Mouse (Mus musculus) left cerebral cortex, adult 18-20 months (tissue): ENCODE measurements around the gene Smim5. TPM values are rescaled to one million over a fixed set of nuclear protein-coding genes. Genes with fewer than 3 reads are reported as not detected.

Experiments used
- DNase-seq, 2 experiments: peaks; one replicate each; pipeline ENCODE4 v3.0.0; 2021 to 2022; ENCODE audit warnings: low spot score in 2 of 2, mixed read lengths in 1 of 2
- total RNA-seq, 2 experiments: library from RNA; stranded (reverse); gene quantifications; 2 replicates each; pipeline ENCODE4 v1.2.3; 2021

Gene Smim5
- total RNA-seq, 2 experiments from 2014 or later = 0.54 TPM; not detected in 1

DNA sequence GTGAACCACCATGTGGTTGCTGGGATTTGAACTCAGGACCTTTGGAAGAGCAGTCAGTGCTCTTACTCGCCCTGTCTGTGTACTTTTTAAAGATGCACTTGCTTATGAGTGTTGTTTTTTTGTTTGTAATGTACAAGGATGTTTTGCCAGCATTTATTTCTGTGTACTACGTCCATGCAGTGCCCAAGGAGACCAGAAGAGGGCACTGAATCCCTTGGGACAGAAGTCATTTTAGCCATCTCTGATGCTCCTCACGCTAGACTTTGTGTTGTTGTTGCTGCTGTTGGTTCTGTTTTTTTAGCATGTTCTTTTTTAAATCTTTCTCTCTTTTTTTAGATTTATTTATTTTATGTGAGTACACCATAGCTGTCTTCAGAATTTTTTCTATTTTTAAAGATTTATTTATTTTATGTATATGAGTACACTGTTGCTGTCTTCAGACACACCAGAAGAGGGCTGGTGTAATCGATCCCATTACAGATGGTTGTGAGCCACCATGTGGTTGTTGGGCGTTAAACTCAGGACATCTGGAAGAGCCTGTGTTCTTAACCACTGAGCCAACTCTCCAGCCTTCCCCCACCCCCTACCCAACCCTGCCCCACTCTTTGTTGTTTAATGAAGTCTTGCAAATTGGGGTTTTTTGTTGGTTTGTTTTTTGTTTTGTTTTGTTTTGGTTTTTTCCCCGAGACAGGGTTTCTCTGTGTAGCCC is 20.5 kb downstream of the Smim5 start:
- DNase-seq = peak; percentile 45 to 58

DNA sequence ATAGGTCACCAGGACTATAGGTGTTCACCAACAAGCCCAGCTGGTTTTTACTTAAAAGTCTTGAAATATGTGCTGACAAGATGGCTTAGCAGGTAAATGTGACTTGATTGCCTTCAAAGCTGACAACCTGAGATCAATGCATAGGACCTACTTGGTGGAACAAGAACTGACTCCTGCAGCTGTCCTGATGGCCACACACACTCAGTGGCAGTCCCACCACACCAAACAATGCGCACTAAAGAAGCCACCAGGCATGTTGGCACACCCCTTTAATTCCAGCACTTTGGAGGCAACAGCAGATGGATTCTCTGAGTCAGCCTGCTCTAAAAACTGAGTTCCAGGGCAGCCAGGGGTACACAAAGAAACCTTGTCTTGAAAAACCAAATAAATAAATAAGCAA is 22.2 kb downstream of the Smim5 start:
- DNase-seq = no peak

DNA sequence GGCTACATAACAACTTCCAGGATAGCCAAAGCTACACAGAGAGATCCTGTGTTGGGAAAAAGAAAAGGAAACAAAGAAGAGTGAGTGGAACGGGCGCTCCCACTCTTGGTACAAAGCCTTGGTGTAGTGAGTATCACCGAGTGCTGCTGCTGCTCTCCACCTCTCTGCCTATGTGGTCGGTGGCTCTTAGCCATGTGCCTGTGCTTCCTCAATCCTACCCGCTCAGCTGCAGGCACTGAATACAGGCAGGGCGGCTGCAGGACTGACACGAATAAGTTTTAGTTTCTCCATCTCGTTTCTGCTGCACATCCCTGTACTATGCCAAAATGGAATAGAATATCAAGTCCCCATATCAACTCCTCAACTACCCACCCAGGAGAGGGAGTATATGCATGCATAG is 29.3 kb downstream of the Smim5 start:
- no peak for DNase-seq

DNA sequence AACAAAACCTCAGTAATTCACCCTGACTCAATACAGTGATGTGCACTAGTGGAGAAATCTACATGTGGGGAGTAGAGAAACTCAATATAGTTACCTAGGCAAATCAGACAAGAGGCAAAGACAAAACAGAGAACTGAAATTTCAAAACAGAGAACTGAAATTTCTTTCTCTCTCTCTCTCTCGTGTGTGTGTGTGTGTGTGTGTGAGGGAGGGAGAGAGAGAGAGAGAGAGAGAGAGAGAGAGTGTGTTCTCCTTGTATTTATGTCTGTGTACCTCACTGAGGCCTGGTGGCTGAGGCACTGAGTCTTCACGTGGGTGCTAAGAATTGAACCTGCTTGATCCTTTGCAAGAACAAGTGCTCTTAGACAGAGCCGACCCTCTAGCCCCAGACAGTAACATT is 30.1 kb downstream of the Smim5 start:
- DNase-seq = no peak

DNA sequence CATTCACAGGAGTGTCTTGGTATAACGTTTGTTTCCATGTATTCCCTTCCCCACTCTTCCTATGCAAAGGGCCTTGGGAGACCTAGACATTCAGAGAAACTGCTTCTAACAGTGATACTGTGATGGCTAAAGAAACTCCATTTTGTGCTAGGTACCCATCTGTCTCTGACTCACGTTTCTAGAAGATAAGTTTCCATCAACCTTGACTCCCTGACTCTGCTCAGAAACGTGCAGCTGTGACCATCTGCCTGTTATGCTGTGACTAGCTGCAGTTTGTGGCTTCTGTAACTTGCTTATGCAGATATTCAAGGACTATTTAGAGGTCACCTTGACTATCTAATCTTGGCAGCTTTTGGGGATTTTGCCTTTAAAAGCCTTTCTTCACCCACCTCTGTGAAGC is 31.5 kb downstream of the Smim5 start:
- no peak for DNase-seq

DNA sequence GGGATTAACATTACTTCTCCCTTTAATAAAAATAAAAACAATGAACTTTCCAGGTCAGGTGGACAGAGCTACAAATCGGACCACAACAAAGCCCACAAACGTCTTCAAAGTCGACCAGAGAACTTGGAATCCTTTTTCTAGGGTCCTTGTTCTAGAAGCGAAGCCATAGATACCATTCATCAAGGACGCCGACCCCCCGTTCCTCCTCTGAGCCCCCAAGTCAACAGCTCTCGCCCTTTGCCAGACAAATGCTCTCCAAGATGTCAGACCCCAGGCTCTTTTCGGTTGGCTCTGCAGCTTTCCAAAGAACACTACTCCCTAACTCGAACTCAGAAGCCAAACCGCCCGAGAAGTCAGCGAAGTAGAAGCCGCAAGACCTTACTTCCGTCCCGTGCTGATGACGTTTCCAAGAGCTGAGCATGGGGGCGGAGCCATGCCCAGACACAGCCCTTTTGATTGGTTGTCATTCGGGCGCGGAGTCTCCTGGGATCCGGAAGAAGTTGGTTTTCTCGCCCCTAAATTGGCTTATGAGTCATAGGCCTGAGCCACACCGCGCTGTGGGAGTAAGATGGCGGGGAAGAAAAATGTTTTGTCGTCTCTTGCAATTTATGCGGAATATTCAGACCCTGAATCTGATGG is 33.5 kb downstream of the Smim5 start, which contains the start of the genes Sap30bp and Recql5:
Gene Sap30bp (plus strand): TSS at position 175 of the 639 bp plus-strand sequence.
Gene Recql5 (minus strand): TSS at position 370 of the 639 bp plus-strand sequence.
- peak; percentile 98 to 99 for DNase-seq

DNA sequence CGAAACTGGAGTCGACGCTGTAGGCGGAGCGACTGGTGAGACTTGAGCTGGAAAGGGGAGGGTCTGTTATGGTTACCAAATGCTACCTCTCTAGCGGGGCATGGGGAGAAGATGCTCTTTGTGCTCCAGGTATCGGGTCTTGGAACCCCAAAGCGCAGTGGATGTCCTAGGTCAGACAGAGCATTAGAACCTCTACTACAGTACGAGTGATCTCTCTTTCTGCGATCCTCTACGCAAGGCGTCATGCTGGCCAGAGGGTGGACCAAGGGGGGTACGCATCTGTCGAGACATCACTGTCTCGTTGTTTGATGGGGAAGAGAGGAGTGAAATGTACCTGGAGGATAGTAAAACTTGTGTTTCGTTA is 34.0 kb downstream of the Smim5 start:
- no peak for DNase-seq

DNA sequence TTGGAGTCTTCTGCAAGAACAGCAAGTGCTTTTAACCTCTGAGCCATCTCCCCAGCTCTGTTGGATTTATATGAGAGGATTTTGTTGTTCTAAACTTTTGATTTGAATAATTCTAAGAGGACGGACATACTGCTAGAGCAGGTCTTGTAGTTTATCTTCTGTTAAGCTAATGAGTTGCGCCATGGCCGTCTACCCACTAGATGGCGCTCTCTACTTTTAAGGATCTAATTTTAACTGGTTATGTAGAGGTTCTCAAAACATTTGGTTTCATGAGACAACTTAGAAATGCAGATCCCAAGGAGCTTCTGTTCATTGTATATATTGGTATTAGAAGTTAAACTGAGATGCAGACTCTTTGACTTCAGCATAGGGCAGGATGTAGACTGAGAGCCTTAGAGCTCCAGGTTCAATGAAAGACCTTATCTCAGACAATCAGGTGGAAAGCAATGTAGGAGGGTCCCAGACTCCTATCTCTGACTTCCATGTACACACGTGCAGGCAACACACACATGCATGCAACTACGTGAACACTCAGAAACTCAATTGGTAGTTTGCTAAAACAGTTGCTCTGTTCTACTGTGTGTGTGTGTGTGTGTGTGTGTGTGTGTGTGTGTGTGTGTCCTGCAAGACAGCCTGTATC is 40.0 kb downstream of the Smim5 start:
- peak; percentile 57 to 63 for DNase-seq

DNA sequence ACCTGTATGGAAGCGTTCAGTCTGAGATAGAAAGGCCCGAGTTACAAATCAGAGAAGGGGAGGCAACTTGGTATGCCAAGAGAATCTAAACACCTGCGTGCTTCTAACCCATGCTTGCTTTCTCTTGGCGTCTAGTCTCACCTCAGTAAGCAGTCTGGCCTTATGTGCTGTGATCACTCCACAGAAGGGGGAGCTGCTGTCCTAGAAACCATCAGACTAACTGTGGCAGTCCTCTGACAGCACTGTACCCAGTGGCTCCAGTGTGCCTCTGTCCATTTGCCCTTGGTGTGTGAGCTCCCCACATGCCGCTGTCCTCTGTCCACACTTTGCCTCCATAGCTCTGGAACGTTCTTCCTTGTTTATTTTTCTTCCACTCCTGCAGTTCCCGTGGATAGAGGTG is 42.2 kb downstream of the Smim5 start:
- no peak for DNase-seq

DNA sequence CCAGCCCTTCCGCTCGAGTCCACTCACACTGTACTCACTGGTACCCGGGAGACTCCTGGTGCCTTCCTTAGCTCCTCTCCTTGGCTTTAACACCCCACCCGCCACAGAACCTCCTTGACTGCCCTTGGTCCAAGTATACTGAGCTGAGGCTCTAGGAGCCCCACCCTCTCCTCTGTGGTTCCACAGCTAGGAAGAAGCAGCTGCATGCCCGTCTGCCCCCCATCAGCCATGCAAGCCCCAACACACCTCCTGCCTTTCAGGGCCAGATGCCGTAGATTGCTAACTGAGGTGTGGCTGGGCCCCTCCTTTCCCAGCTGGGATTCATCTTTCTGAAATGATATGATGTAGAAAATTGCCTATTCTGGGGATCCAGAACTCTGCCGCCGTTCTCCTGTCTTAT is 45.5 kb downstream of the Smim5 start:
- no peak for DNase-seq

DNA sequence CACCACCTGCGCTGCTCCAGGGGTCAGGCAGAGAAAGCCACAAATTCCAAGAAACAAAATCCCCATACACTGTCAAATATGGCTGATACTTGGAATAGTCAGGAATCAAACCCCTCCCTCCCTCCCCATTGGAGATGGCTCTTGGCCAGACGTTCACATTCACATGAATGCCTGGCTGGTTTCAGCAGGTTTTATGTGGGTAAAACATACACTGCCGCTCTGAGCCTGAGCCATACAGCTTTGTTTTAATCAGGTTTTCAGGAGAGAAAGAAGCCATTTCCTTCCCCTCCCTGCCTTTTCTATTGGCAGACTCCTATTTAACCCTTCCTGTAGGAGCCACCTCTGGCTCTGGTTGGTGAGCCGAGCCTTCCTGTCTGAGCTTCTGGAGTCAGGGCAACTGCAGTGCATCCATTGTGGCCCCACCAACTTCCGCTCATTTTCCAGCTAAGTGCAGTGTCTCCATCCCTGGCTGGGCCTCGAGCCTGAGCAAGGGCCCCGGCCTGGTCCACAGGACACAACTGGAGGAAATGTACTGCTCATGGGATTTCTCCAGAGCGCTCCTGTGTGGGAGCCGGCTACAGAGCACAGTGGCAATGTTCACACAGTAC is 46.6 kb downstream of the Smim5 start:
- no peak for DNase-seq

DNA sequence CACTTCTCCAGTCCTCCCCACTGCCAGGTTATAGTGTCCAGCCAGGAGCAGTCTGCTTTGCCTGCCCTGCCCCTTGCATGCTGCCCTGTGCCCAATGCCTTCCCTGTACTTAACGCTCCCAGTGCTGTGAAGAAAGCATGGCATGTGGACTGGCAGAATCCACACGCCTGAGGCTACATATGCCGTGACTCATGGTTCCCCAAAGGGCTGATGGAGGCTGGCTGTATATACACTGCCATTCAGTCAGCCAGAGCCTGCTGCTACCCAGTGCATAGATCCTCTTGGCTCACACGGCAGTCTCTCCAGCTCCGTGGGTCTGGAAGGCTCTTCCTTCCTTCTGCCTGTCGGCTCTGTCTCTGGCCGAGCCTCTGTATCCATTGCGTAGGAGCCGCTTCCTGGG is 48.5 kb downstream of the Smim5 start:
- DNase-seq = no peak

DNA sequence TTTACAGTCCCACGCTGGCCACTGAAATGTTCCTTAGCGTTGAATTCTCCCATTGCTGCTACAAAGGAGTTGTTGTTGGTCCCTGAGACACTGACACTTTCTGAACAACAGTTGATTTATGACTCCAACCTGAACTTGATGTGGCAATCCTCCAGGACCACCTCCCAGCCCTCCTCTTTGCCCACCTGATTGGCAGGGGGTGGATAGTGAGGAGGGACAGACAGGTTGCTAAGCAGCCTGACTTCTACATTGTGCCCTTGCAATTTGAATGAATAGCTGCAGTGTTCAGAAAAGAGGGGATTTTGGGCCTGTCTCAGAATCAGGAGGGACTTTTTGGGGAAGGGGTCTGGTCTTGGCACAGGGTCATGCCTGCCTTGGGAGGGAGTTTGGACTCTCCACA is 51.0 kb downstream of the Smim5 start:
- DNase-seq = no peak

DNA sequence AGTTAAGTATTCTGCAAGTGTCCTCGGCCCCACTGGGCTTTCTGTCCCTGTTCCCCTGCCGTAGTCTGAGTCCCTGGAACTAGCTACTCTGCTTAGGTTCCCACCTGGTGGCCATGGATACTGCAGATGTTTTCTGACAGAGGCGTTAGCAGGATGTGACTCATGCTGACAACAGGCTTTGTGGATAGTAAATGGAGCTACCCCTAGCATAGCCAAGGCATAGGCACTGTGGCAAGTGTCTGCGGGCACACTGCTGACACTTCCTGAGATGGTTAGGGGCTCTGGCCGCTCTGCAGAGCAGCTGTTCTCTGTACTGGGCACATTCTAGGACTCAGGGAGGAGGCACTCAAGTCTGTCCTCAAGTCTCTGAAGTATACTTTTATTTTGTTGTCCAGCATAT is 54.9 kb downstream of the Smim5 start:
- no peak for DNase-seq

DNA sequence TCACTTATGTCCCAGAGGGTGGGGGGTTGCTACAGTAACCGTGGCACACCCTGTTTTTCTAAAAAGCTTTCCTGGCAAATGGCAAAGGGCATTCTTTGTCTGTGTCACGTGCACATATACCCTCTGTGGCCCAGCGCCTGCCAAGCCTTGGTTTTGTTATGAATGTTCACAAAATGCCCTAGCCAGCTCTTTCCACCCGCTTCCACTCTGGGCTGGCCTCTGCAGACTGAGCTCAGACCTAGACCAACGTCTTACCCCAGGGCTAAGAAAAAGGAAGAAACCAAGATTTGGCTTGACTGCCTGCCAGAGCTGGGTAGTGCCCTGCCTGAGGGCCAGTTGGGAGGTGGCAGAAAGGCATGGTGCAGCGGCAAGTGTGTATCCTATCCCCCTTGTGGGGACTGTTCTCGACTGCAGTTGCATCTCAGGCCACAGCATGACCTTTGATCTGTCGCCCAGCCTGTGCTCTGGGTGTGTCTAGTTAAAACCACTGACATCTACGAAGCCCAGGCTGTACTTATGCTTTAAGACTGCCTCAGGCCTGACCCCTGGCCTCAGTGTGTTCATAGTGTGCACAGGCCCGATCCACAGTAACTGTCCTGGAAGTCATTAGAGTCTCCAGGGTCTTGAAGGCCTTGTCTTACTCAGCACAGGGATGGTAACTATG is 55.6 kb downstream of the Smim5 start:
- no peak for DNase-seq

Other genes starting within 250 kb of the Smim5 start
- gene Grb2, start 191.4 kb upstream of the Smim5 start, total RNA-seq = 100 to 1,000 TPM; 204 to 206 TPM
- 10 to 100 TPM; 62.9 to 65.2 TPM for gene Tmem94, start 134.5 kb upstream of the Smim5 start, total RNA-seq
- 10 to 100 TPM; 17.7 to 18.6 TPM for gene Caskin2, start 86.3 kb upstream of the Smim5 start, total RNA-seq
- 10 to 100 TPM; 14.0 to 14.5 TPM for gene Tsen54, start 85.2 kb upstream of the Smim5 start, total RNA-seq
- 1 to 10 TPM; 3.6 to 4.5 TPM for gene Llgl2, start 75.9 kb upstream of the Smim5 start, total RNA-seq
- gene Myo15b, start 41.6 kb upstream of the Smim5 start, total RNA-seq = under 1 TPM; 0.49 to 0.75 TPM
- not detected for gene Smim6, start 12.1 kb downstream of the Smim5 start, total RNA-seq
- 10 to 100 TPM; 45.3 to 54.0 TPM for gene Sap30bp, start 33.3 kb downstream of the Smim5 start, total RNA-seq
- 10 to 100 TPM; 25.9 to 27.4 TPM for gene Recql5, start 33.5 kb downstream of the Smim5 start, total RNA-seq
- 1 to 10 TPM; 4.5 to 6.9 TPM for gene Itgb4, start 74.7 kb downstream of the Smim5 start, total RNA-seq
- gene Galk1, start 112.8 kb downstream of the Smim5 start, total RNA-seq = 10 to 100 TPM; 15.5 to 16.3 TPM
- gene H3f3b, start 128.0 kb downstream of the Smim5 start, total RNA-seq = 100 to 1,000 TPM; 246 to 269 TPM
- 10 to 100 TPM; 21.8 to 22.3 TPM for gene Unk, start 130.4 kb downstream of the Smim5 start, total RNA-seq
- 1 to 10 TPM; 1.8 to 2.7 TPM for gene Unc13d, start 178.0 kb downstream of the Smim5 start, total RNA-seq
- gene Wbp2, start 187.0 kb downstream of the Smim5 start, total RNA-seq = 100 to 1,000 TPM; 464 to 477 TPM
- 1 to 10 TPM; 7.3 to 7.9 TPM for gene Trim47, start 227.2 kb downstream of the Smim5 start, total RNA-seq
- gene Trim65, start 231.2 kb downstream of the Smim5 start, total RNA-seq = 1 to 10 TPM; 7.3 to 7.9 TPM
- gene Mrpl38, start 238.9 kb downstream of the Smim5 start, total RNA-seq = 10 to 100 TPM; 61.7 to 66.9 TPM